Comparison of ENCODE assay signal across 10 mouse cellular contexts in genomic region chr10:9813926-9814325, GRCm38 (mm10).
A peak's percentile ranks its signal among the peaks of the same experiment; 100 is the strongest.
DNase-seq lines count a peak whose midpoint lies in the region; ATAC-seq lines count a peak whose summit lies in the region.
"Had no signal": no experiment of that assay in that cellular context is flagged by ENCODE, and none has a peak within 500 bp of the region (broad histone marks: within the 10 kb centered on the region; RNA-seq: fewer than 3 reads in every experiment).

No protein-coding gene starts in this region.

- ATAC-seq in kidney, embryonic 14.5 days (ENCODE audit: low FRiP score, low TSS enrichment), result no peak
- peak; percentile 89 for ATAC-seq in midbrain, embryonic 13.5 days
- ATAC-seq in megakaryocyte, adult 5-6 weeks (ENCODE audit: poor library complexity, severe bottlenecking), result no peak
- ATAC-seq in kidney, embryonic 16.5 days (ENCODE audit: low FRiP score, low TSS enrichment), result no peak

- no peaks in the 10 kb centered on the region; the same call in 1 of the 2 replicates for H3K36me3 ChIP-seq in kidney, embryonic 14.5 days (ENCODE audit: control insufficient read depth, insufficient read depth, low read length)
- H3K36me3 ChIP-seq in midbrain, embryonic 13.5 days, result no peaks in the 10 kb centered on the region
- no peaks in the 10 kb centered on the region for H3K36me3 ChIP-seq in kidney, embryonic 16.5 days (ENCODE audit: insufficient read depth, low read length)

- H3K27me3 ChIP-seq in kidney, embryonic 14.5 days (ENCODE audit: control insufficient read depth, insufficient read depth, low read length), result no peaks in the 10 kb centered on the region
- no peaks in the 10 kb centered on the region for H3K27me3 ChIP-seq in midbrain, embryonic 13.5 days
- H3K27me3 ChIP-seq in kidney, embryonic 16.5 days (ENCODE audit: insufficient read depth, low read length), result no peaks in the 10 kb centered on the region
- H3K27me3 ChIP-seq: limb, embryonic 13.5 days had no signal

- no peaks in the 10 kb centered on the region for H3K4me1 ChIP-seq in kidney, embryonic 14.5 days (ENCODE audit: control insufficient read depth, insufficient read depth, low read length)
- no peaks in the 10 kb centered on the region for H3K4me1 ChIP-seq in midbrain, embryonic 13.5 days (replicated peaks)
- no peaks in the 10 kb centered on the region for H3K4me1 ChIP-seq in kidney, embryonic 16.5 days (ENCODE audit: insufficient read depth, low read length)
- H3K4me1 ChIP-seq: limb, embryonic 13.5 days had no signal

- H3K4me2 ChIP-seq in kidney, embryonic 14.5 days (replicated peaks; ENCODE audit: low read depth, low read length), result no peak overlapping the region
- H3K4me2 ChIP-seq in midbrain, embryonic 13.5 days (replicated peaks), result no peak overlapping the region
- no peak overlapping the region for H3K4me2 ChIP-seq in kidney, embryonic 16.5 days (replicated peaks; ENCODE audit: low read depth, low read length)
- H3K4me2 ChIP-seq: limb, embryonic 13.5 days had no signal

- no peak overlapping the region for H3K9ac ChIP-seq in kidney, embryonic 14.5 days (ENCODE audit: low read depth, low read length)
- no peak overlapping the region for H3K9ac ChIP-seq in midbrain, embryonic 13.5 days (replicated peaks)
- no peak overlapping the region for H3K9ac ChIP-seq in kidney, embryonic 16.5 days (replicated peaks; ENCODE audit: low read length)
- H3K9ac ChIP-seq: limb, embryonic 13.5 days had no signal

- no peak overlapping the region for H3K4me3 ChIP-seq in kidney, embryonic 14.5 days (ENCODE audit: low read length)
- no peak overlapping the region for H3K4me3 ChIP-seq in midbrain, embryonic 13.5 days (replicated peaks)
- no peak overlapping the region for H3K4me3 ChIP-seq in kidney, embryonic 16.5 days (ENCODE audit: low read length)
- H3K4me3 ChIP-seq: limb, embryonic 13.5 days had no signal

- DNase-seq in kidney, adult 9 months, result peak; percentile 37
- DNase-seq in ZHBTc4 (ENCODE audit: low read depth, low spot score), result peak; percentile 14
- DNase-seq in embryo, embryonic 11 days, result peak; percentile 40
- DNase-seq in right cerebral cortex, adult 18-20 months, result no peak
- DNase-seq: spleen, adult 18-20 months had no signal

- H3K9me3 ChIP-seq in kidney, embryonic 14.5 days (ENCODE audit: control insufficient read depth, low read length), result no peaks in the 10 kb centered on the region
- H3K9me3 ChIP-seq in midbrain, embryonic 13.5 days, result no peaks in the 10 kb centered on the region
- H3K9me3 ChIP-seq in kidney, embryonic 16.5 days (ENCODE audit: low read length), result no peaks in the 10 kb centered on the region
- H3K9me3 ChIP-seq: limb, embryonic 13.5 days had no signal

- WGBS in kidney, embryonic 14.5 days, result 78% methylated on average over 4 of the region's 4 CpGs
- 82% methylated on average over 4 of the region's 4 CpGs for WGBS in midbrain, embryonic 13.5 days
- 76% methylated on average over 4 of the region's 4 CpGs for WGBS in kidney, embryonic 16.5 days

- H3K27ac ChIP-seq in kidney, embryonic 14.5 days (ENCODE audit: low read depth, low read length), result no peak overlapping the region
- H3K27ac ChIP-seq in midbrain, embryonic 13.5 days, result no peak overlapping the region
- no peak overlapping the region for H3K27ac ChIP-seq in kidney, embryonic 16.5 days (ENCODE audit: low read length)
- H3K27ac ChIP-seq: limb, embryonic 13.5 days had no signal
